Mouse (Mus musculus): ENCODE measurements around the gene Spata2.

DNA sequence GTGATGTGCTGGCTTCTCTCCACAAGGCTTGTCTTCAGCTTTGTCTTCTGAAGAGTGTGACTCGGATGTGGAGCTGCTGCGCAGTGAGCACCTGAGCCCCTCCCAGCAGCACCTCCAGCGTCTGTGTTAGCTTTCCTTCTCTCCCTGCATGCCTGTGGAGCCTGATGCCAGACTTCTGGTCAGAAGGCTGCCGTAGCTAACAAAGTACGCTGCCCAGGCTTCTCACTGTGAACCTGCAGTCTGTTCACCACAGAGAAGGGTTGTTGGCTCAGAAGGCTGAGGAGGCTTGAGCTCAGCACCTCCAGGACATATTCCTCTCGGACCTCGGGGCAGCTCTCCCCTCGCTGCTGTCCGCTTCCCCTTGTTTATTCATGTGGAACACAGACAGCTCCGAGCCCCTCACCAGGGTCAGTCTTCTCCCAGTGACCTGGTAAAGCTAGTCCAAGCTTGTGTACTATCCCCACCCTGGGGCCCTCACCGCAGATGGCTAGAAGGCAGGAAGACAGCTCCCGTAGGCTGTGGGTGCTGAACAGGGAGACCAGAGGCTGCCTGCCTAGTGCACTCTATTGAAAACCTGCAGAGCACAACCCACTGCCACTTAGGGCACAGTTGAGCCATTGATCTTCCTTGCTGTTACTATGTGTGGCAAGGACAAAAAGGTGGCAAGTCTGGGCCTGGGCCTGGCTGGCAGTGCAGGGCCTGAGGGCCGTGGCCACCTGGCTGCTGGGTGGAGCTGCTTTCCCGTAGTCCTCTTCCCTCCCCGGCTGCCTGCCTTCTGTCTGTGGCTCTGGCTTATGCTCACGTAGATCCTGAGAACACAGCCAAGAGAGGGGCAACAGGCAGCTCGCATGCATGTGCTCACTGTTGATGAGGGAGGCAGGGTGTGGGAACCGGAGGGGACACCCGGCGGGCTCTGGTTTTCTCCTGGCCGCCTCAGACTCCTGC lies 43.1 kb downstream of the Spata2 start:
- TF ChIP-seq CTCF (IDR thresholded peaks at IDR 0.05; ENCODE audit: borderline replicate concordance, control insufficient read depth, extremely low read depth, insufficient read depth, low read length, poor library complexity) (no peak), POLR2A (IDR thresholded peaks at IDR 0.05; ENCODE audit: control insufficient read depth, extremely low read depth, insufficient read depth, low read length, poor library complexity) (no peak)

Data from thymus, adult 2 months (tissue).